22 mouse cellular contexts compared by ENCODE assay signal in genomic region chr2:47756248-47756647, GRCm38 (mm10).
DNase-seq lines count a peak whose midpoint lies in the region; ATAC-seq and TF ChIP-seq lines count a peak whose summit lies in the region.
"Had no signal": no experiment of that assay in that cellular context is flagged by ENCODE, and none has a peak within 500 bp of the region (broad histone marks: within the 10 kb centered on the region; RNA-seq: fewer than 3 reads in every experiment).

No protein-coding gene starts in this region.

- H3K9me3 ChIP-seq in kidney, postnatal 0 days (replicated peaks; ENCODE audit: low read length) = no peaks in the 10 kb centered on the region
- H3K9me3 ChIP-seq in CH12.LX (replicated peaks; ENCODE audit: low read length) = peaks cover 2% of the 10 kb centered on the region
- no peaks in the 10 kb centered on the region for H3K9me3 ChIP-seq in MEL (replicated peaks; ENCODE audit: insufficient read depth, low read length)
- H3K9me3 ChIP-seq: embryonic facial prominence, embryonic 13.5 days; forebrain, embryonic 12.5 days; heart, embryonic 10.5 days; limb, embryonic 12.5 days; liver, embryonic 13.5 days; midbrain, embryonic 12.5 days; neural tube, embryonic 15.5 days had no signal

- in situ Hi-C loops in CH12.LX (cut with MboI; ENCODE audit: low pct_ligation_motif_present, low pct_unique_long_range_greater_than_20kb, low sequenced_read_pairs) = no loop called here

- WGBS in kidney, postnatal 0 days = 63% methylated on average over 4 of the region's 4 CpGs

- H3K4me1 ChIP-seq in kidney, postnatal 0 days (replicated peaks; ENCODE audit: insufficient read depth, low read length) = no peaks in the 10 kb centered on the region
- H3K4me1 ChIP-seq in CH12.LX (ENCODE audit: control insufficient read depth in 1 of 2, insufficient read depth in 2 of 2) (no peaks in the 10 kb centered on the region), MEL (ENCODE audit: control insufficient read depth in 1 of 2, insufficient read depth in 2 of 2, low read length in 2 of 2) (no peaks in the 10 kb centered on the region)
- H3K4me1 ChIP-seq: embryonic facial prominence, embryonic 13.5 days; forebrain, embryonic 12.5 days; heart, embryonic 10.5 days; limb, embryonic 12.5 days; liver, embryonic 13.5 days; midbrain, embryonic 12.5 days; neural tube, embryonic 15.5 days had no signal

- H3K9ac ChIP-seq in kidney, postnatal 0 days (ENCODE audit: low read depth, low read length) = no peak overlapping the region
- H3K9ac ChIP-seq in CH12.LX (ENCODE audit: insufficient read depth, low read depth) (no peak overlapping the region), MEL (ENCODE audit: control insufficient read depth, low read depth, low read length, poor library complexity, severe bottlenecking) (no peak overlapping the region)
- H3K9ac ChIP-seq: embryonic facial prominence, embryonic 13.5 days; forebrain, embryonic 12.5 days; hindbrain, embryonic 14.5 days; limb, embryonic 12.5 days; liver, embryonic 13.5 days; midbrain, embryonic 12.5 days; neural tube, embryonic 15.5 days had no signal

- TF ChIP-seq CTCF in kidney, postnatal 0 days (IDR thresholded peaks at IDR 0.05; ENCODE audit: low read depth) = peak; percentile 26; the same call in 1 of the 2 replicates
- TF ChIP-seq CTCF in CH12.LX (conservative IDR thresholded peaks at IDR 0.05 in 1 of 2, IDR thresholded peaks at IDR 0.05 in 1 of 2; ENCODE audit: low read depth in 2 of 2, low read length in 2 of 2) = peak in 1 of 2 experiments; percentile 20; a peak in 1 of 4 replicates
- peak in 2 of 3 experiments; percentile 29 to 33; a peak in 4 of 6 replicates for TF ChIP-seq CTCF in MEL (IDR thresholded peaks at IDR 0.05 in 2 of 3, conservative IDR thresholded peaks at IDR 0.05 in 1 of 3; ENCODE audit: control insufficient read depth in 1 of 3, insufficient read depth in 1 of 3, low read depth in 2 of 3, low read length in 3 of 3, poor library complexity in 1 of 3, severe bottlenecking in 1 of 3)

- H3K27me3 ChIP-seq in kidney, postnatal 0 days (ENCODE audit: insufficient read depth, low read length) = no peaks in the 10 kb centered on the region
- H3K27me3 ChIP-seq in CH12.LX (replicated peaks) (no peaks in the 10 kb centered on the region), MEL (ENCODE audit: control insufficient read depth in 1 of 2, insufficient read depth in 2 of 2, low read length in 2 of 2) (no peaks in the 10 kb centered on the region)
- H3K27me3 ChIP-seq: embryonic facial prominence, embryonic 13.5 days; forebrain, embryonic 12.5 days; limb, embryonic 12.5 days; liver, embryonic 13.5 days; midbrain, embryonic 12.5 days; neural tube, embryonic 15.5 days had no signal

- no peak for TF ChIP-seq POLR2A in CH12.LX (IDR thresholded peaks at IDR 0.05; ENCODE audit: low read depth, low read length)
- TF ChIP-seq POLR2A in MEL (IDR thresholded peaks at IDR 0.05; ENCODE audit: control insufficient read depth in 1 of 2, insufficient read depth in 1 of 2, low read depth in 1 of 2, low read length in 2 of 2, poor library complexity in 1 of 2) = no peak

- H3K4me3 ChIP-seq in kidney, postnatal 0 days (replicated peaks; ENCODE audit: low read depth, low read length) = no peak overlapping the region
- no peak overlapping the region for H3K4me3 ChIP-seq in CH12.LX (replicated peaks in 1 of 3; ENCODE audit: low read depth in 2 of 3, low read length in 2 of 3, poor library complexity in 1 of 3)
- no peak overlapping the region for H3K4me3 ChIP-seq in MEL (ENCODE audit: control insufficient read depth in 1 of 2, insufficient read depth in 1 of 2, low read depth in 2 of 2, low read length in 2 of 2)
- H3K4me3 ChIP-seq: embryonic facial prominence, embryonic 13.5 days; forebrain, embryonic 12.5 days; heart, embryonic 10.5 days; limb, embryonic 12.5 days; liver, embryonic 13.5 days; midbrain, embryonic 12.5 days; myocyte; neural tube, embryonic 15.5 days had no signal

- no peaks in the 10 kb centered on the region for H3K36me3 ChIP-seq in kidney, postnatal 0 days (ENCODE audit: insufficient read depth, low read length)
- no peaks in the 10 kb centered on the region for H3K36me3 ChIP-seq in CH12.LX (replicated peaks in 1 of 2; ENCODE audit: control insufficient read depth in 1 of 2, insufficient read depth in 1 of 2, low read length in 1 of 2)
- no peaks in the 10 kb centered on the region for H3K36me3 ChIP-seq in MEL (ENCODE audit: control insufficient read depth in 1 of 2, insufficient read depth in 2 of 2, low read length in 2 of 2)
- H3K36me3 ChIP-seq: embryonic facial prominence, embryonic 13.5 days; forebrain, embryonic 12.5 days; heart, embryonic 10.5 days; limb, embryonic 12.5 days; liver, embryonic 13.5 days; midbrain, embryonic 12.5 days; neural tube, embryonic 15.5 days had no signal

- no peaks in the 10 kb centered on the region for H3K79me2 ChIP-seq in CH12.LX (replicated peaks; ENCODE audit: control insufficient read depth, extremely low read depth, insufficient read depth, poor library complexity, severe bottlenecking)
- H3K79me2 ChIP-seq in MEL (ENCODE audit: control insufficient read depth, insufficient read depth, low read length, poor library complexity) = no peaks in the 10 kb centered on the region

- no peak for TF ChIP-seq EP300 in CH12.LX (IDR thresholded peaks at IDR 0.05; ENCODE audit: low read length)
- TF ChIP-seq EP300 in MEL (IDR thresholded peaks at IDR 0.05; ENCODE audit: low read depth in 1 of 2, low read length in 2 of 2) = no peak

- TF ChIP-seq RAD21 in CH12.LX (IDR thresholded peaks at IDR 0.05; ENCODE audit: low read depth, low read length) = no peak
- TF ChIP-seq RAD21 in MEL (IDR thresholded peaks at IDR 0.05; ENCODE audit: low read depth, low read length) = peak; percentile 10

- H3K4me2 ChIP-seq in kidney, postnatal 0 days (ENCODE audit: low read length) = no peak overlapping the region
- H3K4me2 ChIP-seq in CH12.LX (ENCODE audit: insufficient read depth, low read depth, poor library complexity, severe bottlenecking) = no peak overlapping the region
- H3K4me2 ChIP-seq: embryonic facial prominence, embryonic 13.5 days; forebrain, embryonic 12.5 days; hindbrain, embryonic 14.5 days; limb, embryonic 12.5 days; liver, embryonic 13.5 days; midbrain, embryonic 12.5 days; neural tube, embryonic 15.5 days had no signal

- H3K27ac ChIP-seq in kidney, postnatal 0 days = no peak overlapping the region
- H3K27ac ChIP-seq in CH12.LX (ENCODE audit: insufficient read depth, low read depth) = no peak overlapping the region
- no peak overlapping the region for H3K27ac ChIP-seq in MEL (ENCODE audit: control insufficient read depth, low read depth, low read length)
- H3K27ac ChIP-seq: embryonic facial prominence, embryonic 13.5 days; forebrain, embryonic 12.5 days; heart, embryonic 10.5 days; hindbrain, embryonic 14.5 days; limb, embryonic 12.5 days; liver, embryonic 13.5 days; macrophage; midbrain, embryonic 12.5 days; neural tube, embryonic 15.5 days had no signal

- dilution Hi-C loops in CH12.LX (cut with MboI; ENCODE audit: extremely low pct_ligation_motif_present, extremely low pct_unique_long_range_greater_than_20kb, low sequenced_read_pairs) = no loop called here

- no peak for ATAC-seq in kidney, postnatal 0 days (replicated peaks; ENCODE audit: low FRiP score, low read depth)
- ATAC-seq in erythroid progenitor cell, adult 5-6 weeks (replicated peaks; ENCODE audit: low FRiP score, poor library complexity, severe bottlenecking) = no peak

- DNase-seq in kidney, postnatal 0 days (ENCODE audit: low spot score) = no peak
- DNase-seq in kidney, adult 11 months = no peak
- DNase-seq in CH12.LX (ENCODE audit: extremely low read depth) = peak; percentile 6
- DNase-seq in MEL (ENCODE audit: low read depth, low spot score) = peak; percentile 12
- DNase-seq in embryo, embryonic 11 days = peak; percentile 8
- no peak for DNase-seq in spleen, adult 18-20 months
- DNase-seq: cerebellum, postnatal 10 days; gastrocnemius, postnatal 25 days; kidney, adult 18-20 months; kidney, postnatal 14 days; layer of hippocampus, adult 9-11 months; liver, embryonic 13.5 days had no signal

TF ChIP-seq in CH12.LX, 34 proteins besides CTCF, POLR2A, EP300 and RAD21:
- TF ChIP-seq USF2 (conservative IDR thresholded peaks at IDR 0.05; ENCODE audit: low read depth, low read length) (no peak), POLR2AphosphoS2 (IDR thresholded peaks at IDR 0.05; ENCODE audit: low read depth, low read length) (no peak), MYC (IDR thresholded peaks at IDR 0.05; ENCODE audit: low read depth, low read length) (no peak), IRF4 (IDR thresholded peaks at IDR 0.05; ENCODE audit: low read depth, low read length) (no peak), BHLHE40 (IDR thresholded peaks at IDR 0.05; ENCODE audit: low read depth, low read length) (no peak), TBP (conservative IDR thresholded peaks at IDR 0.05; ENCODE audit: low read depth, low read length) (no peak), MAFK (IDR thresholded peaks at IDR 0.05; ENCODE audit: insufficient replicate concordance, low read length) (no peak)

TF ChIP-seq in MEL, 35 proteins besides CTCF, POLR2A, EP300 and RAD21:
- no peak for TF ChIP-seq GABPA (IDR thresholded peaks at IDR 0.05; ENCODE audit: low read depth, low read length)
- TF ChIP-seq SMC3 (IDR thresholded peaks at IDR 0.05; ENCODE audit: low read depth, low read length) = peak; percentile 32

Comparison
In these comparisons a context has a peak if more than half of its experiments do, and no peak if none do; other contexts are left out.
1. DNase-seq: peak in CH12.LX (single experiment), MEL (single experiment) and embryo, embryonic 11 days (single experiment); none in kidney, postnatal 0 days (single experiment), kidney, adult 11 months (single experiment) and spleen, adult 18-20 months (0 of 2).